Mouse (Mus musculus): ENCODE results near the gene Ccn2.

DNA sequence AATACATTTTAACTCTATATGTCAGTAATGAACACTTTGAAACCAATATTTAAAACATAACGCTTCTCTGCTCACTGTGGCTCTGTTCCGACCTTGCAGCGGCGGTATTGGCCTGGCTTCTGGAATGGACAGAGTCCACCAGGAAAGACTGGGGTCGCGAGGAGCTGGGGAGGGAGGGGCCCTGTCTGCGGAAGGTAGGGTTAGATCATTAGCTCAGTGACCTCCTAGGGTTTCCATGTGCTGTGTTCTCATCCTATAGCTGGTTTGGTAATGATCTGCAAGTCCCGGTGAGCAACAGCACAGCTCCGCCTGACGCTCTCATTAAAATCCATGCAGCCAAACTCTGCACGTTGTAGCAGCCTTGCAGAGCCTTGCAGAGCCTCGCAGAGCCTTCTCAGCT lies 32.0 kb downstream of the Ccn2 start:
- TF ChIP-seq POLR2A (IDR thresholded peaks at IDR 0.05; ENCODE audit: insufficient read depth, low read length) = no peak
- no peak for TF ChIP-seq EP300 (IDR thresholded peaks at IDR 0.05; ENCODE audit: insufficient read depth, low read depth, low read length)
- no peak for TF ChIP-seq CTCF (IDR thresholded peaks at IDR 0.05; ENCODE audit: low read depth, low read length)
